Mouse (Mus musculus): ENCODE results near the gene Srsf4. TPM values are rescaled to one million over a fixed set of nuclear protein-coding genes. Genes with fewer than 3 reads are reported as not detected.

Gene Srsf4
- total and polyA plus RNA-seq, 3 experiments, result 53.7 to 163 TPM; not detected in 1

- Histone ChIP-seq H3K36me3 (ENCODE audit: control insufficient read depth in 1 of 2, insufficient read depth in 2 of 2, low read length in 2 of 2) (peaks cover 0 to 27% of the 10 kb centered on the region in 2 experiments; a peak in 2 of 4 replicates), H3K9ac (ENCODE audit: control insufficient read depth, low read depth, low read length, poor library complexity, severe bottlenecking) (no peak overlapping the region)
- no peak for TF ChIP-seq TCF12 (IDR thresholded peaks at IDR 0.05; ENCODE audit: low read depth, low read length)
Observed at GRCm38 (mm10) chr4:131950657-131951056, 77.2 kb downstream of the Srsf4 start.

More at GRCm38 (mm10) chr4:131950657-131951056, 77.2 kb downstream of the Srsf4 start:
- H3K4me3 ChIP-seq (ENCODE audit: control insufficient read depth in 1 of 2, insufficient read depth in 1 of 2, low read depth in 2 of 2, low read length in 2 of 2), result no peak overlapping the region
- H3K27me3 ChIP-seq (ENCODE audit: control insufficient read depth in 1 of 2, insufficient read depth in 2 of 2, low read length in 2 of 2), result no peaks in the 10 kb centered on the region
- H3K27ac ChIP-seq (ENCODE audit: control insufficient read depth, low read depth, low read length), result no peak overlapping the region
- DNase-seq (ENCODE audit: low read depth, low spot score), result no peak
- no peaks in the 10 kb centered on the region for H3K4me1 ChIP-seq (ENCODE audit: control insufficient read depth in 1 of 2, insufficient read depth in 2 of 2, low read length in 2 of 2)
- no peaks in the 10 kb centered on the region for H3K9me3 ChIP-seq (replicated peaks; ENCODE audit: insufficient read depth, low read length)
- H3K79me2 ChIP-seq (ENCODE audit: control insufficient read depth, insufficient read depth, low read length, poor library complexity), result no peaks in the 10 kb centered on the region

Other genes with a start within 250 kb of the Srsf4 start
- gene Ptpru, start 35.3 kb upstream of the Srsf4 start, total RNA-seq (2012; rRNA removed), result 3.1 and 3.4 TPM in 2 replicates
- 1 to 10 TPM in 1 of 2 experiments, not detected in 1; 6.8 TPM for gene Ptpru, start 35.3 kb upstream of the Srsf4 start, polyA plus RNA-seq (2012; ENCODE audit: insufficient read depth in 1 of 2, insufficient read length in 2 of 2, low read depth in 1 of 2, low replicate concordance in 2 of 2, missing spikeins in 1 of 2)
- 71.5 and 92.1 TPM in 2 replicates for gene Mecr, start 30.1 kb upstream of the Srsf4 start, total RNA-seq (2012; rRNA removed)
- 100 to 1,000 TPM in 1 of 2 experiments, not detected in 1; 137 TPM for gene Mecr, start 30.1 kb upstream of the Srsf4 start, polyA plus RNA-seq (2012; ENCODE audit: insufficient read depth in 1 of 2, insufficient read length in 2 of 2, low read depth in 1 of 2, low replicate concordance in 2 of 2, missing spikeins in 1 of 2)
- gene Tmem200b, start 48.2 kb downstream of the Srsf4 start, total RNA-seq (2012; rRNA removed), result not detected in 2 replicates
- not detected for gene Tmem200b, start 48.2 kb downstream of the Srsf4 start, polyA plus RNA-seq (2012; ENCODE audit: insufficient read depth in 1 of 2, insufficient read length in 2 of 2, low read depth in 1 of 2, low replicate concordance in 2 of 2, missing spikeins in 1 of 2)
- 0.29 and 0.46 TPM in 2 replicates for gene Gm10300, start 201.1 kb downstream of the Srsf4 start, total RNA-seq (2012; rRNA removed)
- under 1 TPM in 1 of 2 experiments, not detected in 1; 0.18 TPM for gene Gm10300, start 201.1 kb downstream of the Srsf4 start, polyA plus RNA-seq (2012; ENCODE audit: insufficient read depth in 1 of 2, insufficient read length in 2 of 2, low read depth in 1 of 2, low replicate concordance in 2 of 2, missing spikeins in 1 of 2)
- gene Epb41, start 201.7 kb downstream of the Srsf4 start, total RNA-seq (2012; rRNA removed), result 36.5 and 41.9 TPM in 2 replicates
- 100 to 1,000 TPM in 1 of 2 experiments, 10 to 100 TPM in 1; 44.3 to 115 TPM for gene Epb41, start 201.7 kb downstream of the Srsf4 start, polyA plus RNA-seq (2012; ENCODE audit: insufficient read depth in 1 of 2, insufficient read length in 2 of 2, low read depth in 1 of 2, low replicate concordance in 2 of 2, missing spikeins in 1 of 2)